Mouse (Mus musculus) thymus, postnatal 4 days (tissue): ENCODE data around the gene Lag3.
A peak's percentile ranks its signal among the peaks of the same experiment; 100 is the strongest.

Experiments
- DNase-seq: peaks from one replicate; pipeline ENCODE4 v3.0.0; 2021

The Lag3 gene

DNA sequence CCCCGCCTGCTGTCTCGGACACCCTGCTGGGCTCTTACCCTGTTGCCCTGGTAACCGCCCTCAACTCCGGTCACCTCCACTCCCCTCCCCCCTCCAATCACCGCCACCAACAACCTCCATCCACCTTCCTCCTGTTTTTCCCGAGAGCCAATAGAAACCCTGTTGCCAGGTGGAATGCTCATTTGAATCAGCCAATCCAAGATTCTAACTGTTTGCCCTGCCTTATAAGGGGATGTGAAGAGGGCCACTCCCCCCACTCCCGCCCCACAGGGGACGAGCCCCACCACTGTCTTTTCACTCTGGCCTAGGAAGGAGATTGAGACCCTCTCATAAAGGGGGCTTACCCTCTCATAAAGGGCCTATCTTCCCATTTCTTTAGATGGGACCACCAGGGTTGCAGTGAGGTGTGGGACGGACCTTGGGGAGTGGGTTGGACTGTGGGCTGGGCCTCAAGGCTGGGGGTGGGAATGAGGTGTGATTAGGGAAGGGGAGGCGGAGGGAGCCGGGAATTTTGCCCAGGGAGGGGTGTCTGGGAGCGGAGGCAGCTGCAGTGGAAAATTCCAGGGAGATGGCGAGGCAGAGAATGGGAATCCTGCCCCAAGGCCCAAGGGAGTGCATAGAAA, 8.3 kb upstream of the Lag3 start, which contains the start of gene Ptms:
Ptms (minus strand) TSS at position 409 of the 623 bp plus-strand sequence.
- peak; percentile 67 for DNase-seq

DNA sequence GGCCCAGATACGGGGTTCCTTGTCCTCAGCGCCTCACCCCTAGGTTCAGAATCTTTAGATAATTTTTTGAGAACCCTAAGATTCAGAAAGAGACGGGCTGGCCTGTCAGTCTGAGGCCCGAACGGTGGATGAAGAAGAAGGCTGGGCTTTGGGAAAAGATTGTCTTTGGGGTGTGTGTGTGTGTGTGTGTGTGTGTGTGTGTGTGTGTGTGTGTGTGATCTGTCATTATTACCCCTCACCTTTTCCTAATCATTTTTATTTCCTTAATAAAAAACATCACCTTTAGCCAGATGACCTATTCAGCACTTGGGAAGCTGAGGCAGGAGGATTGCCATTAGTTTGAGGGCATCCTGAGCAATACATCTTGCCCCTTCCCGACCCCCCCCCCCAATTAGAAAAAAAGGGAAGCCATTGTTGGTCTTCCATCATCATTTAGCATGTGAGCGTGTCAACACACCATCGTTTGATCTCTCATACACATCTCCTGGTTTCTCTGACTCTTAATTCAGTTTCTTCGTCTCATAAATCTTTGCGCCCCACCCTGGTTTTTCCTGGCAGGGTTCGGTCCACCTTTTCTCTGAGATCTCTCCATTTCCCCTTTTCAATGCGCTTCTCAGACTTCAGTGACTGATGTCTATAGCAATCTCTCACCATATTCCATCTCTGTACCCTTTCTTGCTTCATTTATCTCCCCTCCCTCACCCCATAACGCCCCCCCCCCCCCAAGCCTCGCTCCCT, 7.6 kb upstream of the Lag3 start:
- no peak for DNase-seq

DNA sequence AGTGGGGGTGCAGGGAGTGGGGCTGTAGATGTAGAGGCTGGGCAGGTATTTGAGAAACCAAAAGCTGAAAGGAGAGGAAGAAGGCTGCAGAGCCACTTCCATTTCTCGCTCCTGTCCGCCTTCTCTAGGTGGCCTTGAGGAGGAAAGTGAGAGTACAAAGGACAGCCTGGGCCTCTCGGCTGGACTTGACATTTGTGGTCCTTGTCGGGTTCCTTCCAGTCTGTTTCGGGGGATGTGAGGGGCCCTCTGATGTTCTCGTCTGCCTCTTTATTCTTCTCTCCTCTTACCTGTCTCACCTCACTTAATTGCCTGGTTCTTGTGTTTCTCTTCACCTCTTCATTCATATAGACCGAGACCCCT, 6.8 kb upstream of the Lag3 start:
- DNase-seq, result no peak

DNA sequence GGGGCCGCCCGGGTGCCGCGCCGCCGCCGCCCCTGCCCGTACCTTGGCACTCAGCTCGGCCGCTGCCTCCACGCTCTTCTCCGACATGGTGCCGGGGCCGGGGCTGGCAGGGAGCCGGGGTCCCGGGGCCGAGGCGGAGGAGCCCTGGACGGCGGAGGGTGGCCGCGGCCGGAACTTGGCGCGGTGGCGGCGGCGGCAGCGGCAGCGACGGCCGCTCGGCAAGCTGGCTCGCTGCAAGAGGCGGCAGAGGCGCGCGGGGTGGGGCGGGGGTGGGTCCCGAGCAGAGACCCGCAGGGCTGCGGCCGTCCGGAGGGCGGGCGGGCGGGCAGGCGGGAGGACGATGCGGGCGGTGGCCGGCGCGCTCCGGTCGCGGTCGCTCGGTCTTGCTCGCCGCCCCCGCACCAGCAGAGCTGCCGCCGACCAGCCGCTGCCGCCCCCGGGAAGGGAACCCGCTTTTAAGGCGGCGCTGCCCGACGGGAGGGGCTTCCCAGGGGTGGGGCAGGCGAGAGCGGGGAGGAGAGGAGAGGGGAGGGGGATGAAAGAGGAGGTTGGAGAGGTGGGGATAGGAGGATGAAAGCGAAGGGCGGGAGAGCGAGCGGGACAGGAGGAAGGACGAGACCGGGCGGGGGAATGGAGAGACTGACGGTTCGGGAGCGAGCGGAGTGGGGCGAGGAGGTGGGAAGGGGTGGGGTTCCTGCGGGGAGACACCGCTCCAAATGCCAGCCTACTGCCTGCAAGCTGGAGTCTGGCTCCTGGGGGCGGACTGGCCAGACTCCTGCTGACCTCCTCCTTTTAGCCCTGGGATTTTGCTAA, 6.2 kb upstream of the Lag3 start:
- DNase-seq, result peak; percentile 85

DNA sequence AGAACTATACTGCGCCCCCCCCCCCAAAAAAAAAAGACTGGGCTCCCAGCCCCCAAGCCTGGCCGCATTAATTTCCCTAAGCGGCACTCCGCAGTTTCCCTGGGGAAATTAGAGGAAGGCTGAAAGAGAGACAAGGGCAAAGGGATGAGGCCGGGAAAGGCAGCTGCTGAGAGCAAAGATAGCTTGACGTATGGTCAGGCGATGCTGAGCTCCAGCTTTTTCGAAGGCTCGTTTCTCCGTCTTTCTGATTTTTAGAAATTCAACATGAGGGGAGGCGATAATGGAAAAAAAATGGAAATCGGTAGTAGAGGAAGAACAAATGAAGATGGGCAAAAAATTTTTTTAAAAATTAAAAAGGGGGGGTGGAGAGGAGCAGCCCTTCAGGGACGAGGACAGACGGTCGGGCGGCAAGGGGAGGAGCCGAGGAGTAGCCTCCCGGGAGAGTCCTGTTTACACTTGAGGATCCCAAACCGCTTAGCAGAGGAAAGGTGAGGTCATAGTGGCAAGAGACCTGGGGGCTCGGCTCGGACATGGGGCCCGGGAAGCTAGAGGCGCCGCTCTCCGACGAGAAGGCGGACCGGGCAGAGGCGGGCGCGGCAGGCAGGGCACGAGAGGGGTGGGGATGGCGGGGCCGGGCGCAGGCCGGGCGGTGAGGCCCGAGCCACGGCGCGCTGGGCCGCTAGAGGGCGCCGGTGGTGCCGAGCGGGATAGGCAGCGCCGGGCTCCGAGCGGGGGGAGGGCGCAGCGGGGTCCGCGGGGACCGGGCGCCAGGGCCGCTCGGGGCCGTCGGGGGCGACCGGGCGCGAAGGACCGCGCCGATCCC, 5.4 kb upstream of the Lag3 start:
- DNase-seq, result peak; percentile 99

DNA sequence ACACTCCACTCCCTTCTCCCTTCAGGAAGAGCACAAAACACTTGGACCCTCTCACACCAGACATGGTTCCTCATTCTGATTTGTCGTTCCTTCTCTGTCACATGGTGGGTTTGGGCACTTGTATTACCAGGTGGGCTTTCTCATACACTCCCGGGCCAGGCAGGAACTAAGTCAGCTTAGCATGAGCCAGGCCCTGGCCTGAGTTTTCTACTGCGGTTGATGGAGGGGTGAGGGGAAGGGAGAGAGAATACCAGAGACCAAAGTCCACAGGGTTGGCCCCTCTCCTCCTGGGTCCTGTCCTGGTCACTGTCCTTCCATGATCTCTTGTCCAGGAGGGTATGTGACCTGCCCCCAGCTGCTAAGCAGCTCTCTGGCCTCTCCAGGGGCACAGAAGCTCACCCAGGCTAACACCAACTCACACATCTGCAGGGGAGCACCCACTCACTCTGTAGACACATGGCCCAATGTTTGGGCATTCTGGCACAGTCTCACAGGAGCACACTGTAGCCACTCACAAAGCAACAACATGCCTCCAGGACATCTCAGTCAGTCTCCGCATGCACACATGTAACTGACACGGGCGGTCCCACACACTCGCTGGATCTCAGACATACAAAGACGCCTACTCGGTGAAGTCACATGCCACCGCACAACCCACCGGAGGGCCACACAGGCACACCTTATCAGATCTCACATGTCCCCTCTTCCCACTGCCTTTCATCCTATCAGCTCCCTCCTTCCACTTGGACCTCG, 4.6 kb upstream of the Lag3 start:
- DNase-seq, result peak; percentile 66

DNA sequence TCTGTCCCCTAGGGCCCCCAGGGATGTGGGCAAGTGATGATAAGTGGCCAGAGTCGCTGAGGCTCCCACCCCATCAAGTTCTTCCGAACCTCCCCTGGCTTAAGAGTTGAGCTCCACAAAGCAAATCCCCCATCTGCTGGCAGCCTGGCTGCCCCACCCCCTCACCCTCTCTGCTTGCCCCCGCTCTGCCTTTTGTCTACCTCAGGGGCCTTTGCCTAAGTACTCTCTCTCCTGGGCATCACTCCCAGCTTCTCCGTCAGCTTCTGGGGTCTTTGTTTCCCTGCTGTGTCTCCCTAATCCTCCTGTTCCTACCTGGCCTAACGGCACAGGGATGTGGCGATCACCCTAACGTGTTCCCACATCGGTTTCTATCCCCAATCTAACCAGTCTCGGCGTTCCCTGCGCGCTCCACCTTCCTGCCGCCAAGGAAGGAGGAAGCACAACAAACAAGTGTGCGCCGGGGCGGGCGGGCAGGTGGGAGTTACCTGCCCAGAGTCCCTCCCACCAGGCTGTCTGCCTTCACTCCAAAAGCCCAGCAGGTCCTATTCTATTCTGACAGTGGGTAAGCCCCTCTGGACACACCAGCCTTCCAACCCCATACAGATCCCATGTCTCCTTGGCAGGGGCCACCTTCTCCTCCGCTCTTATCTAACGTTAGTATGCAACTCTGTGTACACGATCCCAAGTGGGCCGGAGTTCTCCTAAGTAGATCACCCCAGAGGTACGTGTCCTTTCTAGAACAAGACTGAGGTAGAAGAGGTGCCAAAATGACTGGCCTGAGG, 3.8 kb upstream of the Lag3 start:
- peak; percentile 43 for DNase-seq

DNA sequence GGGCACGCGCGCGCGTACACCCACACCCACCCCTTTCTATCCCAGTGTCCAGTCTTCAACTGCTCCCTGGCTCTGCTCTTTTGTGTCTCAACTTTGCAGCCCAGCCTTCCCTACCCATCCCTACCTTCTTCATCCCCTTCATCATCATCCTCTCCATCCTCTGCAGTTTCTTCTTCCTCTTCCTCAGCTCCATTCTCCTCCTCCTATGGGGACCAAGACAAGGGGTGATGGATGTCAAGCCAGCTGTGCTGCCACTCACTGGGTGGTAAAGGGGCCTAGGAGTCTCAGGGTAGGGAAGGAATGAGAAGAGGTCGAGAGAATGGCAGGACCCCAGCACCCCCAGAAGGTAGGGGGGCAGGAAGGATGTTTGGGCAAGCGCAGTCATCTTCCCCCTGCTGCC, 3.0 kb upstream of the Lag3 start:
- DNase-seq, result no peak

DNA sequence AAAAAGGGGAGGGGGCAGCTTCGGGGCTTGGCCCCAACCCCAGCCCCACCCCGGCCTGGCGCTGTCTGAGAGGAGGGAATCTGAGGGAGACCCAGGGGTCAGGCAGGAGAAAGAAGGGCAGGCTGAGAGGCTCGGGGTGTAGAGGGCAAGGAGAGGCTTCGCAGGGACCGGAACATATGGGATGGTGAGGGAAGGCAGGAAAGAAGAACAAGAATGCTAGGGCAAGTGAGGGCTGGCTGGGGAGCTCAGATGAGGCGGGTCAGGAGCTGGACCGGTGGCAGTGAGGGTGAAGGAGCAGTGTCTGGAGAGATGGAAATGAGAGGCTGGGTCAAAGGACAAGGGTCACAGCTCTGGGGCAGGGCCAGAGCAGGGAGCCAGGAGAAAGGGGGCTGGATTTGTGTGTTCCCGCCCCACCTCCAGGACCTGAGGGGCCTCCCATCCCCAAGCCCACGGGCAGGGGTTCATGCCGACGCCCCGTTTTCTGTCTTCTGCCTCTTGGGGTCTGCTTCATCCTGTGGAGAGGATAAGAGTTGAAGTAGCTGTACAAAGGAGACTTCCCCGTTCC, 2.3 kb upstream of the Lag3 start:
- DNase-seq, result no peak

DNA sequence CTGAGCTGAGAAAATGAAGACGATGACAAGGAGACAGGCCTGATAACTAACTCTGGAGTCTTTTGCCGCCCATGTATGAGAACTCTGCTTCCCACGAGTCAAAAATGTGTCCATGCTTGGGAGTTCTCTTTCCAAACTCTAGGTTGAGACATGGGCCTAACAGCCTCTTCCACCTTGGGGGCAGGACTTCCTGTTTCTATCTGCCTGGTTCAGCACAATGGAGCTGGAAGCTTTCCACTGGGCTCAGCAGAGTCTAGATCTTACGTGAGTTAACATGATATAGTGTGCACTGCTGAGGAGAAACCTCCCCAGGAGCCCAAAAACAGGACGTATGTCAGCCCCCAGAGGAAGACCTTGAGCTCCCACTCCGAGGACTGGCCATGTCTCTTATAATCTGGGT, 1.7 kb upstream of the Lag3 start:
- DNase-seq, result no peak

DNA sequence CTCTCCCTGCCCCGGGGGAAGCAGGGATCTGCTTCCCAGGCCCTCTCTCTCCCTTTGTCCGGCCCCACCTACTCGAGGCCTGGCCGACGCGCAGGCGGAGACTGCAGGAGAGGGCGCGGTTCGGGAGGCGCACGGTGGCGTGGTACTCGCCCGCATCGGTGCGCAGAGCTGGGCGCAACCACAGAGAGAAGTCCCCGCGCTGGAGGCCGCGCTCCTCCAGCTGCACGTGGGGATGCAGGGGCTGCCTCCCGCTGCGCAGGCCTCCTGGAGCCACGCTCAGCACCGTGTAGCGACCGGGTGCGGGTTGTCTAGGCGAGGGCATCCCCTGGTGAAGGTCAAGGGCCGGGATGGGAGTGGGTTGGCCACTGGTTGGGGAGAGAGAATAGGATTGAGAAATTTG, 1.5 kb downstream of the Lag3 start:
- DNase-seq, result peak; percentile 61

DNA sequence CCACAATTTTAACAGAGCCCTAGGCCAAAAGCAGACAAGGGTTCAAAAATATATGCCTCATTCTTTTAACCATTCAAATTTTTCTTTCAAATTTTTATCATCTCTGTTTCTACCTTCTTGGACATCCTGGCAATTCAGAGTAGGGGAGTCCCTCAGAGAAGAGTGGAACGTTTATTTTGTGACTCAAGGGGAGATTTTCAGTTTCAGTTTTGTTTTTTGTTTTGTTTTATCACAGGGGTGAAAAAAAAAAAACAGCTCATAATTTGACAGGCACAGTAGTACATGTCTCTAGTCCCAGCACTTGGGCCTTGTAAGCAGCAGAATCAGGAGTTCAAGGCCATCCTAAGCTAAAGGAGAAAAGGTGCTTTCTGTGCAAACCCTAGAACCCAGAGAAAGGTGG, 3.7 kb downstream of the Lag3 start:
- DNase-seq, result no peak

DNA sequence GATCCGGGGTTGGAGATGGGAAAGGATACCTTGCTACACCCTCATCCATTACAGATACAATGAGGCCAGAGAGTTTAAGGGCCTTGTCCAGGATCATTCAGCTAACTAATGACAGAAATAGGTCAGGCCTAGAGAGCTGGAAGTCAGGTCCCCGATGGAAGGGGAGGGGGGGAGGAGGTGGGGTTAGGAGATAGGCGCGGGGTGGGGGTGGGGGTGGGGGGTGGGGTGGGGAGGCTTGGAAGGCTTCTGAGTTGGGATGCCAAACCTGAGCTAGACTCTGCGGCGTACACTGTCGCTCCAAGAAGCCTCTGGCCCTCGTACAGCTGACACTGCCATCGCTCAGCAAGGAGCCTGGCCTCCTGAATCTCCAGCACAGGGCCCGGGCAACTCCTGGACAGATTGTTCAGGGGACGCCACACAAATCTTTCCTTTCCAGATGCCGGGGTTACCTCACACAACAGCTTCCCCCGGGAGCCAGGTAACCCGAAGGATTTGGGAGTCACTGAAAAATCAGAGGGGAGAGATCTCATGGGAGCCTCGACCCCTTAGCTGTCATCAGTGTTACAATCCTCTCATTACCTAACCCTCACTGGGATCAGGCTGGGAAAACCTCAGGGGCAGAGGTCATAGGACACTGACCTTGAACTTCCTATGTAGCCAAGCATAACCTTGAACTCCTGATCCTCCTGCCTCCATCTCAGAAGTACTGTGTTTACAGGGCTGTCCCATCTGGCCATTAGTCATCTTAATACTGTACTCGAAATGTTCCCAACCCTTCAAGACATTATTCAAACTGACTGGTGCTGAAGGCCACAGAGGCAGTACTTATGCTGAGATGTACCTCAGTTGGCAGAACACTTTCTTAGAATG, 6.3 kb downstream of the Lag3 start:
- DNase-seq, result no peak

DNA sequence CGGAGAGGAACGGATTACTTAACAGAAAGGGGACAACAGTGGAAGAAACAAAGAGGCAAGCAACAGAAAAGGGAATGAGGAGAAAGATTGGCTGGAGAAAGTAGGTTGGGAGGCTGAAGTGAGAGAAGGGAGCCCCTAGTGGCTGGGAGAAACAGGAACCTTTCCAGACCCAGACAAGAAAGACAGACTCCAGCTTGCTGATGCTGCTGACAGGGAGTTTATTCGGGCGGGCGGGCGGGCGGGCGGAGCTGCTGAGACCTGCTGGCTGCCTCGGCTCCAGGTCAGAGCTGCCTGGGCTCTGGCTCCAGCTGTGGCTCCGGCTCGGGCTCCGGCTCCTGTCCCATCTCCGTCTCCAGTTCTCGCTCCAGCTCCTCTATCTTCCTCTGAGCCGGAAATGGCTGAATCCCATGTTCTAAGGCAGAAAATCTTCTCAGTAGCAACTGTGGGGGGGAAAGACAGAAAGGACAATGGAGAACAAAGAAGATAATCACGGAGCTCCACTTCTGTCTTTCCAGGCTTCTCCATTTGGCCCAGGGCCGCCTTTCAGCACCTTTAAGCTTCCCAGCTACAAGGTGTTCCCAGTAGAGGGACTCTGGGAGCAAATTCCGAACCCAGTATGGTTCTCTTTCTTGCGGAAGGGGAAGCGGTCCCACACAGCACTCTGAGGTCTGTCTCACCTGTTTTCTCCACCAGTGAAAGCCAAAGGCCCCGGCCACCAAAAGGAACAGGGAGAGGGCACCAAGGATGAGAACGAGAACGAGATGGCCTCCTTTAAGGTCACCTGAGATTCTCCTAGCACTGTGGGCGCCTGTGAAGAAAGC, 7.1 kb downstream of the Lag3 start:
- peak; percentile 66 for DNase-seq

DNA sequence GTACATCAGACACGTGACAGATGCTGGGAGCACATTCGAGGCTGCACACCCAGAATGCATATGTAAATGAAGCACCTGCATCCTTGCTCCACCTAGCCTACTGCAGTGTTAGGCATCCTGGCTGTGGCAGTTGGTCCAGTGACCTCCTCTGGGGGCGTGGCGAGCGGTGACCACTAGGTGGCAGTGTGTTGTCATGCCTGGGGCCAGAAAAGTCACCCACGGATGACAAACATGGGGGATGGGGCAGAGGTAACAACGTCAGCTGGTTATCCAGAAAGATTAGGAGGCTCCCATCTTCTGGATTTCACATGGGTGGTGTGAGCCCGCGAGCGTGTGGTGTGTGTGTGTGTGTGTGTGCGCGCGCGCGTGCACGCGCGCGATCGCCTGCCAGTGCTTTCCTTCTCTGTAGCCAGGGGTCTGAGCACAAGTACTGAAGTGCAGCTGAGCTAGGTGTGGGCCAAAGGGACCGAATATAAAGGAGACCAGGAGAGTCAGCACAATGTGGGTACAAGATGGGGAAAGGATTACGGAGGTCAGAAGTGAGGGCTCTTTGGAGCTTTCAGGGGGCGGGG, 7.8 kb downstream of the Lag3 start:
- DNase-seq, result peak; percentile 99

DNA sequence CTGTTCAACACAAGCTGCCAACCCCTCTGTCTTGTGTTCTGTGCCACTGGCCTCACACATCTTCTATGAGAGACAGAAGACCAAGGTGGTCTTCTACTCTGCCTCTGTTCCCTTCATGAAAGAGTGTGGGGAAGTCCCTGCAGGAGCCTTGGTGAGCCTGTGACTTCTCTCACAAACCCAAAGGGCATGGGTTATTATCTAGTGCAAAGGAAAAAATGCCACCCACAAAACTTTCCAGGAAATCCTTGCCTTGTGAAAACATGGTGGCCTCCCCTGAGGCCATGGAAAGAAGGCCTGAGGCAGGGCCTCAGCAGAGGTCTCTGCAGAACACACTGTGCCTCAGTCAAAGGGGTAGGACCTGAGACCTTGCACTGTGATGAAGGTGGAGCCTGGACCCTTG, 9.7 kb downstream of the Lag3 start:
- DNase-seq, result peak; percentile 45

DNA sequence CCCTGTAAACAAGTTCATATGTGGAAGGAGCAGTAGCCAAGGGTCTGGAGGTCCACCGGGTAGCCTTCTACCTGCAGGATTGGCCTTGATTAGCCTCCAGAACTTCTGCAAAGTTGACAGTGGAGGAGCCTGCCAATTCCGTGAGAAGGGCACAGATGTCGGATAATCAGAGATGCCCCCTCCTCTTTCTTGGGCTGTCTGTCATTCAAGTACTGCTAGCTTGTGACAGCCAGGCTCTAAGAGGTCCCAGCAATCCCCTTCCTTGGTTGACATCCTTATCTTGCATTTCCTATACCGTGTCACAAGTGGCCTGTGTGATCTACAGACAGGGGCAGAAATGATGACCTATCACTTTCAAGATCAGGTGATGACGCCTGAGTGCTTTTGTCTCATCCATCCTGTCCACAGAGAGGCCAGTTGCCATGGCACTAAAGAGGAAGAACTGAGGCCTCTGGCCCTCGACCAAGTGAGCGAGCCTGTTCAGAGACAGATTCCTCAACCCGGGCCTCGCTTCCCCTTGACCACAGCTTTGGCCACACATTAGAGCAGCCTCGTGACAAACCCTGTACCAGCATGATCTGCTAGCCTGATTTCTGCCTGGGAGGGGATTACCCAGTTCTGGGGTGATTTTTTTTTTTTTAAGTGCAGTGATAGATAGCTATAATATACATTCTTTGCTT, 10.6 kb downstream of the Lag3 start:
- peak; percentile 62 for DNase-seq
